Mouse (Mus musculus) C2C12 (cell line): ENCODE results near the gene Atp1b1.

ENCODE experiments used
- CEBPB ChIP-seq: IDR thresholded peaks from one replicate; pipeline ENCODE4 v1.6.1; 2011; ENCODE audit warnings: low read depth, mild to moderate bottlenecking, control low read depth, moderate library complexity
- CTCF ChIP-seq: IDR thresholded peaks from one replicate; pipeline ENCODE4 v1.5.1; 2011; ENCODE audit not compliant: control insufficient read depth, insufficient read depth, insufficient read length

- TF ChIP-seq CTCF (no peak), CEBPB (no peak)
These were observed 13.5 kb upstream of the Atp1b1 start for GRCm38 (mm10) chr1:164471632-164472031.
